Mouse (Mus musculus) forebrain, postnatal 0 days (tissue): ENCODE results near the gene Vat1. TPM values are rescaled to one million over a fixed set of nuclear protein-coding genes. Genes with fewer than 3 reads are reported as not detected.

Source experiments
- ATAC-seq: fragments of 200-750 bp; cut with Nextera tagmentation; 2 replicates; pipeline ENCODE4 v1.8.0; 2017; ENCODE audit warnings: mild to moderate bottlenecking, moderate library complexity
- DNase-seq: peaks from one replicate; pipeline ENCODE4 v3.0.0-alpha.2; 2015
- H3K27ac ChIP-seq: fragments of 300-500 bp; sonication (generic); 2 replicates; pipeline ENCODE4 v1.5.1; 2014; ENCODE audit warnings: low read depth, mild to moderate bottlenecking, antibody characterized with exemption, low read length, moderate library complexity, mixed read lengths
- H3K27me3 ChIP-seq: fragments of 300-500 bp; sonication (generic); 2 replicates; pipeline ENCODE4 v1.6.1; 2014; ENCODE audit warnings: mild to moderate bottlenecking, low read length, mixed read lengths; ENCODE audit not compliant: insufficient read depth
- H3K36me3 ChIP-seq: fragments of 300-500 bp; sonication (generic); 2 replicates; pipeline ENCODE4 v1.6.1; 2014; ENCODE audit warnings: mild to moderate bottlenecking, moderate library complexity; ENCODE audit not compliant: insufficient read depth
- H3K4me1 ChIP-seq: fragments of 300-500 bp; sonication (generic); 2 replicates; pipeline ENCODE4 v1.6.1; 2014; ENCODE audit warnings: antibody characterized with exemption; ENCODE audit not compliant: insufficient read depth
- H3K4me2 ChIP-seq: fragments of 300-500 bp; sonication (generic); 2 replicates; pipeline ENCODE4 v1.6.1; 2014; ENCODE audit warnings: low read depth, mild to moderate bottlenecking, moderate library complexity
- H3K4me3 ChIP-seq: fragments of 300-500 bp; sonication (generic); 2 replicates; pipeline ENCODE4 v1.5.1; 2014; ENCODE audit warnings: low read depth, low read length, mixed read lengths
- H3K9ac ChIP-seq: fragments of 300-500 bp; sonication (generic); 2 replicates; pipeline ENCODE4 v1.6.1; 2014; ENCODE audit warnings: mild to moderate bottlenecking
- H3K9me3 ChIP-seq: fragments of 300-500 bp; sonication (generic); 2 replicates; pipeline ENCODE4 v1.6.1; 2016; ENCODE audit warnings: low read length
- CTCF ChIP-seq: sonication (generic); IDR thresholded peaks from 2 replicates; pipeline ENCODE4 v1.5.1; 2016; ENCODE audit warnings: antibody characterized with exemption, control low read depth, low read depth
- WGBS: fragments of 180-500 bp; shearing (Covaris S2); extraction: QIAGEN DNeasy Blood & Tissue Kit; methylation state at CpG from one replicate; pipeline ENCODE4 v1.1.7; 2014; 5-methylcytosine and 5-hydroxymethylcytosine counted together
- polyA plus RNA-seq: library from polyadenylated mRNA; unstranded; fragments of >200 nt; fragmentation: Nextera tagmentation; extraction: Ambion mirVana; gene quantifications from 2 replicates; pipeline ENCODE4 v1.2.1, GENCODE M21; 2015
- total RNA-seq: library from RNA; depleted of rRNA; stranded (reverse); fragments of >200 nt; gene quantifications from 2 replicates; pipeline ENCODE4 v1.2.3, GENCODE M21; 2014

The Vat1 gene
- total and polyA plus RNA-seq, 2 experiments from 2014 or later, result 92.7 to 174 TPM

GRCm38 (mm10) chr11:101465101-101465868 lies 745 bp downstream of the Vat1 start:
- peak; percentile 61 for ATAC-seq
- DNase-seq, result peak; percentile 82
- peaks cover 22% of the 10 kb centered on the region for H3K36me3 ChIP-seq
- TF ChIP-seq CTCF, result peak; percentile 50
- 3% methylated on average over 51 of the region's 51 CpGs for WGBS
- H3K27me3 ChIP-seq, result no peaks in the 10 kb centered on the region
- H3K9ac ChIP-seq, result peak overlapping the region; percentile 70
- peak overlapping the region; percentile 85 for H3K4me2 ChIP-seq
- H3K9me3 ChIP-seq, result no peaks in the 10 kb centered on the region
- H3K27ac ChIP-seq, result peak overlapping the region; percentile 78
- H3K4me3 ChIP-seq, result peak overlapping the region; percentile 78
- peaks cover 14% of the 10 kb centered on the region for H3K4me1 ChIP-seq

- Histone ChIP-seq H3K36me3 (peaks cover 30% of the 10 kb centered on the region), H3K27me3 (no peaks in the 10 kb centered on the region), H3K9me3 (no peaks in the 10 kb centered on the region), H3K4me3 (peak within 1 kb of the TSS; percentile 78), H3K9ac (peak within 1 kb of the TSS; percentile 70), H3K4me2 (peak within 1 kb of the TSS; percentile 85), H3K4me1 (peaks cover 14% of the 10 kb centered on the region), H3K27ac (peak within 1 kb of the TSS; percentile 78)
- DNase-seq (no peak), ATAC-seq (no peak)
- TF ChIP-seq CTCF, result no peak
- 17% methylated on average over 12 of the region's 12 CpGs for WGBS
These were observed 1.6 kb downstream of the Vat1 start, which contains the start of gene Rnd2 for GRCm38 (mm10) chr11:101464211-101465100. Gene Rnd2, plus strand, starts transcription at chr11:101464999.

DNA sequence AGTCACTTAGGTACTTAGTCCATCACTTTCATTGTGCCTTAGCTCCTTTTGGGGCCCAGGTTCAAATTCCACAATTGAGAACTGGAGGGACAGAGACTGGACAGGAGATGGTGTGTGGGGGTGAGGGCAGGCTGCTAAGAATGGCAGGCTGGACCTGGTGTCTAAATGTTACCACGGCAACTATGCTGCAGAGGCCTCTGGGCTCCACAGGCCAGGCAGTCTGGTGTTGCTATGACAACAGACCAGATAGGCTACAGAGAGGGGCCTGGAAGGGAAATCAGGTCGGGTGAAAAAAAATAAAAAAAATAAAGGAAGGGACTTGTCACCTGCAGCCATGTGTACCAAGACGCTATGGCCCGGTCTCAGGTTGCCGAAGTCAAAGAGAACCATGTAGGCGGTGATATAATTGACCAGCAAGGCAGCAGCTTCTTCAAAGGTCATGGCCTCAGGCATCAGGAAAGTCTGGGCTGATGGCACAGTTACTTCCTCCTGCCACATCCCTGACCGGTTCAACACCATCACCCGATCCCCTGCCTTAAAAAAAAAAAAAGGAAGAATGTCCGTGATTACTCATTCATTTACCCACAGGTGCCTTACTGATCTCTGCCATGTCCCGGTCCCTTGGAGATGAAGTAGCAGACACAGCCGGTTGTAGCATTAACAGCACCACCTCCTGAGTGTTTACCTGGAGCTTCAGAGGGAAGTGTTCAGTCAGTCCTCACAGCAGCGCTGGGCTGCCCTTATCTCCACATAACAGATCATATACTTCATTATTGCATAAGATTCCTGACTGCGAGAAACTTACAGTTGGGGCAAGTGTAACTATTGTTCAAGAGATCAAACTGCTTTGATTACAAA lies 3.2 kb downstream of the Vat1 start:
- H3K4me2 ChIP-seq, result peak overlapping the region; percentile 85
- H3K4me3 ChIP-seq, result no peak overlapping the region
- no peaks in the 10 kb centered on the region for H3K27me3 ChIP-seq
- no peak overlapping the region for H3K27ac ChIP-seq
- H3K4me1 ChIP-seq, result peaks cover 14% of the 10 kb centered on the region
- DNase-seq (no peak), ATAC-seq (no peak; the same call in 1 of the 2 replicates)
- no peak overlapping the region for H3K9ac ChIP-seq
- WGBS, result 36% methylated on average over 13 of the region's 13 CpGs
- TF ChIP-seq CTCF, result no peak
- no peaks in the 10 kb centered on the region for H3K9me3 ChIP-seq
- H3K36me3 ChIP-seq, result peaks cover 43% of the 10 kb centered on the region

GRCm38 (mm10) chr11:101462141-101462540 lies 3.9 kb downstream of the Vat1 start:
- no peak overlapping the region for H3K4me3 ChIP-seq
- H3K27ac ChIP-seq, result no peak overlapping the region
- TF ChIP-seq CTCF, result no peak
- ATAC-seq (no peak), DNase-seq (no peak)
- no peak overlapping the region for H3K4me2 ChIP-seq
- H3K9me3 ChIP-seq, result no peaks in the 10 kb centered on the region
- no peaks in the 10 kb centered on the region for H3K27me3 ChIP-seq
- WGBS, result 76% methylated on average over 14 of the region's 14 CpGs
- no peak overlapping the region for H3K9ac ChIP-seq
- H3K4me1 ChIP-seq, result peaks cover 14% of the 10 kb centered on the region
- H3K36me3 ChIP-seq, result peaks cover 47% of the 10 kb centered on the region

GRCm38 (mm10) chr11:101460321-101460720 lies 5.7 kb downstream of the Vat1 start:
- Histone ChIP-seq H3K4me1 (peaks cover 14% of the 10 kb centered on the region), H3K4me2 (no peak overlapping the region), H3K4me3 (no peak overlapping the region), H3K27ac (no peak overlapping the region), H3K27me3 (no peaks in the 10 kb centered on the region), H3K9ac (no peak overlapping the region), H3K36me3 (peaks cover 51% of the 10 kb centered on the region), H3K9me3 (no peaks in the 10 kb centered on the region)
- DNase-seq (no peak), ATAC-seq (no peak)
- WGBS, result 87% methylated on average over 15 of the region's 15 CpGs
- no peak for TF ChIP-seq CTCF

DNA sequence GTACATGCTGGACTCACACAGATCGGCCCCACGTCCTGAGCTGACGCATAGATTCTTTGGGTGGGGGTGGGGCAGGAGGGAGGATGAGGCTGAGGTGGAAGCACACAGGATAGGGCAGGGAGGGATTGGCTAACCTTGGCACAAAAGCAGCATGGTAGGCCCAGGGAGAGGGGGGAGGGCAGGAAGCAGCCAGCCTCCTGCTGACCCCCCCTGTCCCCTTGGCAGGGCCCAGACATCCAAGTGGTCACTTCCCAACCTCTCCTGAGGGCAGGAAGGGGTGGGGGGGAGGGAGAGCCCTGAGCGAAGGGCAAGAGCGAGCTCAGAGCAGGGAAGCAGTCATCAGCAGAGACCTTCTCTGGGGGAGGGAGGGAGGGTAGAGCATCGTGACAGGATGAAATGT lies 6.3 kb downstream of the Vat1 start:
- no peak for DNase-seq
- WGBS, result 46% methylated on average over 6 of the region's 6 CpGs
- no peak for ATAC-seq

More for the DNA sequence above, 6.3 kb downstream of the Vat1 start:
- H3K4me1 ChIP-seq, result peaks cover 13% of the 10 kb centered on the region
- H3K27me3 ChIP-seq, result no peaks in the 10 kb centered on the region
- H3K27ac ChIP-seq, result no peak overlapping the region
- no peak overlapping the region for H3K4me3 ChIP-seq
- H3K9me3 ChIP-seq, result no peaks in the 10 kb centered on the region
- H3K36me3 ChIP-seq, result peaks cover 51% of the 10 kb centered on the region
- no peak for TF ChIP-seq CTCF
- H3K4me2 ChIP-seq, result no peak overlapping the region
- no peak overlapping the region for H3K9ac ChIP-seq
